Mouse (Mus musculus) liver, embryonic 16.5 days (tissue): Measurements from ENCODE around the gene Luc7l. TPM values are rescaled to one million over a fixed set of nuclear protein-coding genes. Genes with fewer than 3 reads are reported as not detected.
"Not testable (repeated sequence)": the region's sequence is repeated elsewhere in the genome, so short reads cannot be mapped to it uniquely, and the experiment has no call there.

ENCODE experiments used
- ATAC-seq: fragments of 200-750 bp; cut with Nextera tagmentation; 2 replicates; pipeline ENCODE4 v1.8.0; 2017; ENCODE audit warnings: low read depth, mild to moderate bottlenecking, moderate number of reproducible peaks, moderate library complexity
- H3K27ac ChIP-seq: fragments of 300-500 bp; sonication (generic); 2 replicates; pipeline ENCODE4 v1.5.1; 2014; ENCODE audit warnings: mild to moderate bottlenecking, low read length
- H3K27me3 ChIP-seq: fragments of 300-500 bp; sonication (generic); 2 replicates; pipeline ENCODE4 v1.6.1; 2014; ENCODE audit warnings: low read depth, low read length, mixed read lengths; ENCODE audit not compliant: control insufficient read depth, insufficient read depth
- H3K36me3 ChIP-seq: fragments of 300-500 bp; sonication (generic); 2 replicates; pipeline ENCODE4 v1.6.1; 2014; ENCODE audit warnings: mild to moderate bottlenecking; ENCODE audit not compliant: control insufficient read depth, insufficient read depth
- H3K4me1 ChIP-seq: fragments of 300-500 bp; sonication (generic); 2 replicates; pipeline ENCODE4 v1.6.1; 2014; ENCODE audit warnings: low read depth, low read length, mixed read lengths; ENCODE audit not compliant: control insufficient read depth
- H3K4me2 ChIP-seq: fragments of 300-500 bp; sonication (generic); 2 replicates; pipeline ENCODE4 v1.6.1; 2014; ENCODE audit warnings: low read depth, low read length, mixed read lengths
- H3K4me3 ChIP-seq: fragments of 300-500 bp; sonication (generic); 2 replicates; pipeline ENCODE4 v1.5.1; 2014; ENCODE audit warnings: low read depth, mild to moderate bottlenecking, low read length
- H3K9ac ChIP-seq: fragments of 300-500 bp; sonication (generic); 2 replicates; pipeline ENCODE4 v1.6.1; 2014; ENCODE audit warnings: low read depth, low read length
- H3K9me3 ChIP-seq: fragments of 300-500 bp; sonication (generic); replicated peaks from 2 replicates; pipeline ENCODE4 v1.6.1; 2016; ENCODE audit warnings: low read length; ENCODE audit not compliant: control insufficient read depth
- WGBS: fragments of 180-500 bp; shearing (Covaris S2); extraction: QIAGEN DNeasy Blood & Tissue Kit; methylation state at CpG from one replicate; pipeline ENCODE4 v1.1.7; 2014; ENCODE audit not compliant: insufficient replicate concordance; 5-methylcytosine and 5-hydroxymethylcytosine counted together
- polyA plus RNA-seq: library from polyadenylated mRNA; unstranded; fragments of >200 nt; fragmentation: Nextera tagmentation; extraction: Ambion mirVana; gene quantifications from 2 replicates; pipeline ENCODE4 v1.2.1, GENCODE M21; 2015

Luc7l gene
- polyA plus RNA-seq, 1 experiment from 2014 or later, result 25.4 TPM

- H3K36me3 ChIP-seq, result peaks cover 29% of the 10 kb centered on the region
- not testable (repeated sequence) for ATAC-seq, H3K9me3 ChIP-seq, H3K9ac ChIP-seq, H3K4me3 ChIP-seq, H3K4me2 ChIP-seq, H3K4me1 ChIP-seq, H3K27me3 ChIP-seq, H3K27ac ChIP-seq
- WGBS, result 90% methylated on average over 10 of the region's 10 CpGs
Measured at GRCm38 (mm10) chr17:26269577-26269976, 16.9 kb downstream of the Luc7l start.

GRCm38 (mm10) chr17:26272586-26272985 is 19.9 kb downstream of the Luc7l start:
- Histone ChIP-seq H3K9ac (no peak overlapping the region), H3K27me3 (no peaks in the 10 kb centered on the region), H3K27ac (no peak overlapping the region), H3K4me3 (no peak overlapping the region), H3K4me1 (no peaks in the 10 kb centered on the region), H3K36me3 (peaks cover 27% of the 10 kb centered on the region), H3K4me2 (no peak overlapping the region), H3K9me3 (no peaks in the 10 kb centered on the region)
- no peak for ATAC-seq
- WGBS, result 71% methylated on average over 3 of the region's 3 CpGs

- no peak overlapping the region for H3K4me3 ChIP-seq
- no peak overlapping the region for H3K4me2 ChIP-seq
- WGBS, result 79% methylated on average over 13 of the region's 13 CpGs
- no peak for ATAC-seq
- no peaks in the 10 kb centered on the region for H3K4me1 ChIP-seq
- H3K36me3 ChIP-seq, result peaks cover 47% of the 10 kb centered on the region
- H3K27ac ChIP-seq, result no peak overlapping the region
- no peak overlapping the region for H3K9ac ChIP-seq
- H3K9me3 ChIP-seq, result no peaks in the 10 kb centered on the region
- H3K27me3 ChIP-seq, result no peaks in the 10 kb centered on the region
Measured at GRCm38 (mm10) chr17:26275933-26276332, 23.2 kb downstream of the Luc7l start.

- WGBS, result 68% methylated on average over 4 of the region's 4 CpGs
- Histone ChIP-seq H3K27me3 (no peaks in the 10 kb centered on the region), H3K9ac (no peak overlapping the region), H3K4me1 (no peaks in the 10 kb centered on the region), H3K36me3 (peaks cover 45% of the 10 kb centered on the region), H3K4me2 (no peak overlapping the region), H3K27ac (no peak overlapping the region), H3K4me3 (no peak overlapping the region), H3K9me3 (no peaks in the 10 kb centered on the region)
- ATAC-seq, result no peak
Measured at GRCm38 (mm10) chr17:26276711-26277110, 24.0 kb downstream of the Luc7l start.

- H3K4me1 ChIP-seq, result no peaks in the 10 kb centered on the region
- no peak overlapping the region for H3K9ac ChIP-seq
- H3K4me2 ChIP-seq, result no peak overlapping the region
- H3K9me3 ChIP-seq, result no peaks in the 10 kb centered on the region
- no peaks in the 10 kb centered on the region for H3K27me3 ChIP-seq
- H3K36me3 ChIP-seq, result peaks cover 34% of the 10 kb centered on the region
- no peak overlapping the region for H3K4me3 ChIP-seq
- 72% methylated on average over 8 of the region's 8 CpGs for WGBS
- no peak for ATAC-seq
- H3K27ac ChIP-seq, result no peak overlapping the region
Measured at GRCm38 (mm10) chr17:26286199-26286955, 33.7 kb downstream of the Luc7l start.

- 61% methylated on average over 4 of the region's 4 CpGs for WGBS
- no peak overlapping the region for H3K4me3 ChIP-seq
- peaks cover 4% of the 10 kb centered on the region; the same call in 1 of the 2 replicates for H3K9me3 ChIP-seq
- peaks cover 9% of the 10 kb centered on the region for H3K36me3 ChIP-seq
- H3K9ac ChIP-seq, result no peak overlapping the region
- H3K4me1 ChIP-seq, result no peaks in the 10 kb centered on the region
- no peaks in the 10 kb centered on the region for H3K27me3 ChIP-seq
- no peak overlapping the region for H3K27ac ChIP-seq
- ATAC-seq, result no peak
- no peak overlapping the region for H3K4me2 ChIP-seq
Measured at GRCm38 (mm10) chr17:26289475-26289874, 36.8 kb downstream of the Luc7l start.

GRCm38 (mm10) chr17:26298318-26298717 is 45.6 kb downstream of the Luc7l start:
- not testable (repeated sequence) for ATAC-seq, H3K9ac ChIP-seq

GRCm38 (mm10) chr17:26314291-26314690 is 61.6 kb downstream of the Luc7l start:
- ATAC-seq, result no peak
- no peak overlapping the region for H3K4me3 ChIP-seq
- no peak overlapping the region for H3K4me2 ChIP-seq
- H3K27me3 ChIP-seq, result no peaks in the 10 kb centered on the region
- no peaks in the 10 kb centered on the region for H3K36me3 ChIP-seq
- no peaks in the 10 kb centered on the region for H3K4me1 ChIP-seq
- H3K9me3 ChIP-seq, result no peaks in the 10 kb centered on the region
- WGBS, result 13% methylated on average over 6 of the region's 6 CpGs
- H3K9ac ChIP-seq, result no peak overlapping the region
- H3K27ac ChIP-seq, result no peak overlapping the region

More at GRCm38 (mm10) chr17:26298318-26298717, 45.6 kb downstream of the Luc7l start:
- not testable (repeated sequence) for H3K27me3 ChIP-seq, H3K4me3 ChIP-seq, H3K9me3 ChIP-seq, H3K27ac ChIP-seq, H3K4me2 ChIP-seq, H3K4me1 ChIP-seq, H3K36me3 ChIP-seq
- 72% methylated on average over 4 of the region's 4 CpGs for WGBS

- no peak for ATAC-seq
- 22% methylated on average over 10 of the region's 10 CpGs for WGBS
- Histone ChIP-seq H3K4me1 (no peaks in the 10 kb centered on the region), H3K9ac (no peak overlapping the region), H3K4me3 (no peak overlapping the region), H3K36me3 (no peaks in the 10 kb centered on the region), H3K4me2 (no peak overlapping the region), H3K27me3 (no peaks in the 10 kb centered on the region), H3K27ac (no peak overlapping the region), H3K9me3 (no peaks in the 10 kb centered on the region)
Measured at GRCm38 (mm10) chr17:26315474-26315873, 62.8 kb downstream of the Luc7l start.
